Mouse (Mus musculus): ENCODE data around the gene Nr1h4. TPM values are rescaled to one million over a fixed set of nuclear protein-coding genes. Genes with fewer than 3 reads are reported as not detected.
"Not testable (repeated sequence)": the region's sequence is repeated elsewhere in the genome, so short reads cannot be mapped to it uniquely, and the experiment has no call there.

Nr1h4 gene
- polyA plus RNA-seq, 1 experiment from 2014 or later, result 10.5 TPM

DNA sequence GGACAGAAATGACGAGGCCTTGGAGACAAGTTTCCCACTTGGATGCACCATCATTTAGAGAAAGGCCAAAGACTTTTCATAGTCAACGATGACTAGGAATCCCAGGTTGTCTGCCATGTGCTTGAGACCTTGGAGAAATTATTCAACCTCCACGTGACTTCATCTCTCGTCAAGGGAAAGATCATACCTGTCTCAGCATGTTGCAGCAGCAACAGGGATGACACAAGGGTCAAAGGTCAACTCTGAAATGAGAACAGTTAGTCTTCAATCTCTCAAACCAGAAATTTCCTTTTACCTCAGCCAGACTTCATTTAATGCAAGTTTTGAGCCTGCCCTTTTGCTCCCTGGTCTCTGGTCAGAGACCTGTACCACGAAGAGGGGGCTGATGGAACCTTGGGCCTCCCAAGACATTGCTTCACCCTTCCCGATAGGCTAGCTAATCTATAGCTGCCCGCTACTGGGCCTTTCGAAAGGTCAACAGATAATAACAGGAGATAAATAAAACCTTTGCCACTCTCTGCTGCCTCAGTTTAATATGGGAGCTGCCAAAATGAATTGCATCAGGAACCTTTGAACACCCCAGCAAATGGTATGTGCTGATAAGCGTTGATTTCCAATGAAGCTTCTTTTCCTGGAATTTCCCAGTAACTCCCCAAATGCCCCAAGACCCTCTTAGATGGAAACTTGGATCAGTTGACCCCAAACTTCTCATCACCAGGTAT, 32.1 kb upstream of the Nr1h4 start:
- H3K9me3 ChIP-seq (ENCODE audit: control insufficient read depth, low read length), result no peaks in the 10 kb centered on the region
- H3K9ac ChIP-seq (ENCODE audit: low read length), result no peak overlapping the region
- ATAC-seq (ENCODE audit: low FRiP score, low TSS enrichment), result no peak
- no peak for TF ChIP-seq EP300 (optimal IDR thresholded peaks at IDR 0.05)
- TF ChIP-seq CTCF (IDR thresholded peaks at IDR 0.05; ENCODE audit: low read depth), result no peak
- no peaks in the 10 kb centered on the region for H3K4me1 ChIP-seq (replicated peaks; ENCODE audit: control insufficient read depth, insufficient read depth)
- H3K36me3 ChIP-seq (ENCODE audit: control insufficient read depth, insufficient read depth, low read length), result no peaks in the 10 kb centered on the region
- H3K27ac ChIP-seq (replicated peaks), result no peak overlapping the region
- 81% methylated on average over 9 of the region's 9 CpGs for WGBS
- no peak overlapping the region for H3K4me3 ChIP-seq (ENCODE audit: low read depth, low read length)
- H3K4me2 ChIP-seq (replicated peaks; ENCODE audit: low read depth), result no peak overlapping the region
- H3K27me3 ChIP-seq (ENCODE audit: control insufficient read depth, insufficient read depth, low read length), result no peaks in the 10 kb centered on the region
- no peak for DNase-seq (ENCODE audit: low spot score)

DNA sequence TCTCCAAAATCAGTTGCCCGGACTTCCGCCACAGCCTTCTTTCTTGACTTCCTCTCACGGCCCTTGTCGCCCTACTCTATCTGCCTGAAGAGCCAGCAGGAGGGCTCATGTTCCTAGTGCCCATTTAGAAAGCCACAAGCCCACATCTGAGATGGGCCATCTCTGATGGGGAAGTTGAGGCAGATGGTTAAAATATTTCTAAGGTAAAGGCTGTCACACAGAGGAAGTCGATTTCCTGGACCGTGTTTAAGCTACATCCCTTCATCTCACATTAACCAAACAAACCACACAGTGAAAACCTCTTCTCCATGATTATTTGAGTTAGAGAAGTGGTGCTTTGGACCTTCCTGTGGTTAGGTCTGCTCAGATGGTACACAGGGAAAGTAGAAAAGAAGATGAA, 28.7 kb upstream of the Nr1h4 start:
- Histone ChIP-seq H3K9ac (ENCODE audit: low read length) (no peak overlapping the region), H3K4me1 (replicated peaks; ENCODE audit: control insufficient read depth, insufficient read depth) (no peaks in the 10 kb centered on the region), H3K27ac (replicated peaks) (no peak overlapping the region), H3K9me3 (ENCODE audit: control insufficient read depth, low read length) (no peaks in the 10 kb centered on the region), H3K4me2 (replicated peaks; ENCODE audit: low read depth) (no peak overlapping the region), H3K4me3 (ENCODE audit: low read depth, low read length) (no peak overlapping the region), H3K36me3 (ENCODE audit: control insufficient read depth, insufficient read depth, low read length) (no peaks in the 10 kb centered on the region), H3K27me3 (ENCODE audit: control insufficient read depth, insufficient read depth, low read length) (no peaks in the 10 kb centered on the region)
- WGBS, result 87% methylated on average over 6 of the region's 6 CpGs
- no peak for DNase-seq (ENCODE audit: low spot score)
- no peak for ATAC-seq (ENCODE audit: low FRiP score, low TSS enrichment)
- TF ChIP-seq EP300 (optimal IDR thresholded peaks at IDR 0.05) (no peak), CTCF (IDR thresholded peaks at IDR 0.05; ENCODE audit: low read depth) (no peak)

DNA sequence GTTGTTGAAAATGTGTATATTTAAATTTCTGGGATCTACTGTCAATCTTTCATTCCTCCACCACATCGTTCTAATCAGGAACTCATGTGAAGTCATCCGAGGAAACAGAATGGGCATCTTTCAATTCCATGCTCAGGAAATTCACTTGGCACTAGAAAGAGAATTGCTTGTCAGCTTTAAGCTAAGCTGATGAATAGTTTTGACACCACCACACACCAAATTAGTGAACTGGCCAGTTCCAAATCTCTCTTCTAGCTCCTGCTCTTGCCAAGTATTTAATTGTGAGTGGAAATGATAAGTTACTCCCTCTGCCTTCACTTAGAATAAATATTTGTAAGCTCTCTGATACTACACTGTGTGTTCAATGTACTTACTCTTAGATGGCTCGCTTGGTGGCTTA, 26.0 kb upstream of the Nr1h4 start:
- Histone ChIP-seq H3K27me3 (ENCODE audit: control insufficient read depth, insufficient read depth, low read length) (no peaks in the 10 kb centered on the region), H3K4me2 (replicated peaks; ENCODE audit: low read depth) (no peak overlapping the region), H3K9ac (ENCODE audit: low read length) (no peak overlapping the region), H3K9me3 (ENCODE audit: control insufficient read depth, low read length) (no peaks in the 10 kb centered on the region), H3K36me3 (ENCODE audit: control insufficient read depth, insufficient read depth, low read length) (no peaks in the 10 kb centered on the region), H3K4me3 (ENCODE audit: low read depth, low read length) (no peak overlapping the region), H3K27ac (replicated peaks) (no peak overlapping the region), H3K4me1 (replicated peaks; ENCODE audit: control insufficient read depth, insufficient read depth) (no peaks in the 10 kb centered on the region)
- 28% methylated on average over 3 of the region's 3 CpGs for WGBS
- TF ChIP-seq EP300 (optimal IDR thresholded peaks at IDR 0.05), result no peak
- no peak for TF ChIP-seq CTCF (IDR thresholded peaks at IDR 0.05; ENCODE audit: low read depth)
- ATAC-seq (ENCODE audit: low FRiP score, low TSS enrichment) (no peak), DNase-seq (ENCODE audit: low spot score) (no peak)

DNA sequence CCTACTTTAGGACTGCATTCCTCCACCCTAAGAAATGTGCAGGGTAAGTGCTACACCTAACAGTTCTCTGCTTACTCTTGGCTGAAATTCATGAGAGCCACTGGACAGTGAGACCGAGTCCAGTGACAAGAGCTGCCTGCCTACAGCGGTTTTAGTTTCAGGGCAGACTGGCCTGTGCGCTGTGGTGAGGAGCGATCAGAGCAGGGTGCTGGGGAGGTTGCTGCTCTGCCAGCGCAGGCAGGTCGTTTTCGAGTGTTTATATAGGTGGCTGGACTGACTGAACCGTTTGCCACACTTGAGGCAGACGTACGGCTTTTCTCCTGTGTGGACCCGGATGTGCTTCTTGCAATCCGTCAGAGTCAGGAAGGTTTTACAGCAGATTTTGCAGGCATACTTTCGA, 21.5 kb upstream of the Nr1h4 start:
- not testable (repeated sequence) for H3K9me3 ChIP-seq (ENCODE audit: control insufficient read depth, low read length); H3K4me3 ChIP-seq (ENCODE audit: low read depth, low read length); H3K27me3 ChIP-seq (ENCODE audit: control insufficient read depth, insufficient read depth, low read length); ATAC-seq (ENCODE audit: low FRiP score, low TSS enrichment); H3K36me3 ChIP-seq (ENCODE audit: control insufficient read depth, insufficient read depth, low read length); H3K4me1 ChIP-seq (replicated peaks; ENCODE audit: control insufficient read depth, insufficient read depth); H3K4me2 ChIP-seq (replicated peaks; ENCODE audit: low read depth); DNase-seq (ENCODE audit: low spot score); H3K9ac ChIP-seq (ENCODE audit: low read length); H3K27ac ChIP-seq (replicated peaks)
- WGBS, result 52% methylated on average over 12 of the region's 13 CpGs

DNA sequence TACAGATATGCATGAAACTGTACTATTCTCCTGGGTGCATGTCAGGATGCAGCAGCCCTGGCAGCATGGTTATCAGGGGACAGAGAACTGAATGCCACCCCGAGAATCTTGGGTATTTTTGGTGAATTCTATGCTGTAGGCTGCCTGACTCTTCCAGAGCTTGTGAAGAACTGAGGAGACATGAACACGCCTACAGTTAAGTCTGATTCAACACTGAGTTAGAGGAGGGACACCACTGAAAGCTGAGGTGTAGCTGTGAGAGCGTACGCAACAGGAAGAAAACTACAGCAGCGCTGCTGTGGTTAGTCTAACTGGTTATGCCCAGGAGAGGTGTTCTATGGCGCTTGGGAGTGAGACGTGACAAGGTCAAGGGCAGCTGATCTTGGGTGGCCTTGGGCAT, 20.5 kb upstream of the Nr1h4 start:
- H3K9ac ChIP-seq (ENCODE audit: low read length); H3K27me3 ChIP-seq (ENCODE audit: control insufficient read depth, insufficient read depth, low read length); H3K4me1 ChIP-seq (replicated peaks; ENCODE audit: control insufficient read depth, insufficient read depth); DNase-seq (ENCODE audit: low spot score); H3K27ac ChIP-seq (replicated peaks); ATAC-seq (ENCODE audit: low FRiP score, low TSS enrichment); H3K4me3 ChIP-seq (ENCODE audit: low read depth, low read length); H3K36me3 ChIP-seq (ENCODE audit: control insufficient read depth, insufficient read depth, low read length); H3K9me3 ChIP-seq (ENCODE audit: control insufficient read depth, low read length); H3K4me2 ChIP-seq (replicated peaks; ENCODE audit: low read depth): not testable (repeated sequence)
- 90% methylated on average over 7 of the region's 7 CpGs for WGBS

DNA sequence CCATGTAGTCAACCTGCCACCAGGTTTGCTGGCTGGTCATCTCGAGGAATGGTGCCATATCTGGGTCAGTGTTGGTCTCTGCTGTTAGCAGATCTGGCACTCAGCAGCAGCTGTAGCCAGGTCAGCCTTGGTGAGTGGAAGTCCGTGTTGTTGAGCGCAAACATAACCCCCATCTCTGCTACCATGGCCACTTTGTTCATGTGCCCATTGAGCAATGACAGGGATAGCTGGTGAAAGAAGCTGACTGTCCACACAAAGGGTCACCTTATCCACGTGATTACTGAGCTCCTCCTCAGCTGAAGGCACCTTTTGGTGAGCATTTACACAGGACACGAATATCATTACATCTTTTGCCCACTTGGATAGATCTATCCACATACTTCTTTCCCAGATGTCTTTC, 19.6 kb upstream of the Nr1h4 start:
- WGBS, result 80% methylated on average over 5 of the region's 5 CpGs
- TF ChIP-seq CTCF (IDR thresholded peaks at IDR 0.05; ENCODE audit: low read depth) (no peak), EP300 (optimal IDR thresholded peaks at IDR 0.05) (no peak)
- no peaks in the 10 kb centered on the region for H3K4me1 ChIP-seq (replicated peaks; ENCODE audit: control insufficient read depth, insufficient read depth)
- no peaks in the 10 kb centered on the region for H3K9me3 ChIP-seq (ENCODE audit: control insufficient read depth, low read length)
- no peaks in the 10 kb centered on the region for H3K27me3 ChIP-seq (ENCODE audit: control insufficient read depth, insufficient read depth, low read length)
- H3K9ac ChIP-seq (ENCODE audit: low read length), result no peak overlapping the region
- no peaks in the 10 kb centered on the region for H3K36me3 ChIP-seq (ENCODE audit: control insufficient read depth, insufficient read depth, low read length)
- H3K27ac ChIP-seq (replicated peaks), result no peak overlapping the region
- DNase-seq (ENCODE audit: low spot score) (no peak), ATAC-seq (ENCODE audit: low FRiP score, low TSS enrichment) (no peak)
- no peak overlapping the region for H3K4me2 ChIP-seq (replicated peaks; ENCODE audit: low read depth)
- no peak overlapping the region for H3K4me3 ChIP-seq (ENCODE audit: low read depth, low read length)

All from stomach, postnatal 0 days (tissue).